Comparison of ENCODE assay signal across 25 mouse cellular contexts in genomic region chr11:117775540-117775939, GRCm38 (mm10). TPM values are rescaled to one million over a fixed set of nuclear protein-coding genes. Genes with fewer than 3 reads are reported as not detected.
DNase-seq lines count a peak whose midpoint lies in the region; ATAC-seq and TF ChIP-seq lines count a peak whose summit lies in the region.
"Had no signal": no experiment of that assay in that cellular context is flagged by ENCODE, and none has a peak within 500 bp of the region (broad histone marks: within the 10 kb centered on the region; RNA-seq: fewer than 3 reads in every experiment).

No protein-coding gene starts in this region.

- no peaks in the 10 kb centered on the region for H3K27me3 ChIP-seq in liver, embryonic 13.5 days
- H3K27me3 ChIP-seq in liver, embryonic 11.5 days (replicated peaks; ENCODE audit: control insufficient read depth, insufficient read depth, low read length): no peaks in the 10 kb centered on the region
- H3K27me3 ChIP-seq in liver, postnatal 0 days (ENCODE audit: insufficient read depth, low read length): no peaks in the 10 kb centered on the region
- H3K27me3 ChIP-seq in midbrain, embryonic 10.5 days (ENCODE audit: low read depth, poor library complexity, severe bottlenecking): peaks cover 27% of the 10 kb centered on the region
- H3K27me3 ChIP-seq: CH12.LX; heart, embryonic 12.5 days; Patski had no signal

- 0 out of 2 replicates have a peak overlapping the region, but pooled peaks have one; percentile 34 for H3K27ac ChIP-seq in liver, embryonic 13.5 days
- H3K27ac ChIP-seq in liver, embryonic 11.5 days (ENCODE audit: low read depth, low read length): no peak overlapping the region
- peak overlapping the region; percentile 1; the same call in 1 of the 2 replicates for H3K27ac ChIP-seq in bone marrow, adult 2 months (ENCODE audit: control insufficient read depth, insufficient read depth, low read depth, low read length, poor library complexity)
- H3K27ac ChIP-seq in liver, postnatal 0 days (ENCODE audit: low read depth): no peak overlapping the region
- H3K27ac ChIP-seq in midbrain, embryonic 10.5 days (replicated peaks): no peak overlapping the region
- H3K27ac ChIP-seq: embryonic facial prominence, embryonic 10.5 days; forebrain, embryonic 13.5 days; hindbrain, embryonic 13.5 days; hindbrain, postnatal 0 days had no signal

- no peak for TF ChIP-seq POLR2A in bone marrow, adult 2 months (IDR thresholded peaks at IDR 0.05; ENCODE audit: borderline replicate concordance, control insufficient read depth, low read depth, low read length)

- no peak for TF ChIP-seq EP300 in liver, postnatal 0 days (IDR thresholded peaks at IDR 0.05; ENCODE audit: low read depth)

- peak; percentile 24; the same call in 1 of the 2 replicates for TF ChIP-seq CTCF in bone marrow, adult 2 months (IDR thresholded peaks at IDR 0.05; ENCODE audit: control insufficient read depth, insufficient read depth, low read length)
- peak; percentile 31; the same call in 1 of the 2 replicates for TF ChIP-seq CTCF in liver, postnatal 0 days (IDR thresholded peaks at IDR 0.05; ENCODE audit: low read depth)

- ATAC-seq in liver, embryonic 13.5 days (ENCODE audit: low read depth): no peak
- ATAC-seq in liver, embryonic 11.5 days (replicated peaks; ENCODE audit: low FRiP score): no peak
- no peak for ATAC-seq in liver, postnatal 0 days
- ATAC-seq: activated CD4-positive, CD25-positive, alpha-beta regulatory T cell, adult 4 months; forebrain, embryonic 13.5 days; forebrain, postnatal 0 days; hindbrain, postnatal 0 days; Patski had no signal

- H3K36me3 ChIP-seq in liver, embryonic 13.5 days: peaks cover 83% of the 10 kb centered on the region
- peaks cover 40% of the 10 kb centered on the region for H3K36me3 ChIP-seq in liver, embryonic 11.5 days (ENCODE audit: control insufficient read depth, insufficient read depth, low read length)
- H3K36me3 ChIP-seq in liver, postnatal 0 days (replicated peaks; ENCODE audit: insufficient read depth, low read length): peaks cover 74% of the 10 kb centered on the region
- H3K36me3 ChIP-seq in midbrain, embryonic 10.5 days: no peaks in the 10 kb centered on the region; the same call in 1 of the 2 replicates
- H3K36me3 ChIP-seq: hindbrain, embryonic 13.5 days had no signal

- intact Hi-C loops in heart, postnatal 14 days (cut with DNase I): no loop called here

- peak; percentile 91 for DNase-seq in heart, adult 11 months
- no peak for DNase-seq in heart, postnatal 14 days
- DNase-seq in liver, embryonic 13.5 days: no peak
- no peak for DNase-seq in liver, embryonic 11.5 days (ENCODE audit: low spot score)
- DNase-seq in liver, postnatal 0 days: no peak
- no peak for DNase-seq in retina, embryonic 14.5 days (ENCODE audit: low spot score)
- DNase-seq in midbrain, embryonic 10.5 days (ENCODE audit: low spot score): no peak
- DNase-seq: cerebellum, adult 2 months; forebrain, postnatal 0 days; gastrocnemius, postnatal 14 days; heart, postnatal 36 days had no signal

- H3K4me2 ChIP-seq in liver, embryonic 13.5 days: no peak overlapping the region
- H3K4me2 ChIP-seq in liver, embryonic 11.5 days: no peak overlapping the region; the same call in 1 of the 2 replicates
- no peak overlapping the region for H3K4me2 ChIP-seq in liver, postnatal 0 days (ENCODE audit: low read depth, low read length)
- H3K4me2 ChIP-seq: forebrain, embryonic 13.5 days; heart, embryonic 12.5 days; hindbrain, embryonic 13.5 days had no signal

- H3K4me1 ChIP-seq in liver, embryonic 13.5 days (replicated peaks): peaks cover 47% of the 10 kb centered on the region
- peaks cover 15% of the 10 kb centered on the region for H3K4me1 ChIP-seq in liver, embryonic 11.5 days (replicated peaks; ENCODE audit: control insufficient read depth, insufficient read depth, low read length)
- H3K4me1 ChIP-seq in bone marrow, adult 2 months (ENCODE audit: control insufficient read depth, insufficient read depth, low read length): peaks cover 13% of the 10 kb centered on the region
- peaks cover 23% of the 10 kb centered on the region for H3K4me1 ChIP-seq in liver, postnatal 0 days (ENCODE audit: insufficient read depth)
- peaks cover 27% of the 10 kb centered on the region for H3K4me1 ChIP-seq in midbrain, embryonic 10.5 days

- H3K9me3 ChIP-seq in liver, embryonic 13.5 days (replicated peaks): no peaks in the 10 kb centered on the region
- no peaks in the 10 kb centered on the region for H3K9me3 ChIP-seq in liver, embryonic 11.5 days (ENCODE audit: control insufficient read depth, low read length)
- no peaks in the 10 kb centered on the region for H3K9me3 ChIP-seq in liver, postnatal 0 days (ENCODE audit: low read length)
- no peaks in the 10 kb centered on the region for H3K9me3 ChIP-seq in midbrain, embryonic 10.5 days (replicated peaks)
- H3K9me3 ChIP-seq: embryonic facial prominence, embryonic 10.5 days; forebrain, embryonic 13.5 days; heart, embryonic 12.5 days; hindbrain, embryonic 13.5 days had no signal

- H3K4me3 ChIP-seq in liver, embryonic 13.5 days (replicated peaks): no peak overlapping the region
- H3K4me3 ChIP-seq in liver, embryonic 11.5 days (ENCODE audit: low read depth, low read length): no peak overlapping the region
- H3K4me3 ChIP-seq in bone marrow, adult 2 months (replicated peaks; ENCODE audit: control insufficient read depth, low read depth, low read length): no peak overlapping the region
- H3K4me3 ChIP-seq in liver, postnatal 0 days (ENCODE audit: low read depth, low read length): no peak overlapping the region
- no peak overlapping the region for H3K4me3 ChIP-seq in midbrain, embryonic 10.5 days
- H3K4me3 ChIP-seq: embryonic facial prominence, embryonic 10.5 days; forebrain, embryonic 13.5 days; heart, embryonic 12.5 days; hindbrain, embryonic 13.5 days had no signal

- H3K9ac ChIP-seq in liver, embryonic 13.5 days: no peak overlapping the region
- no peak overlapping the region for H3K9ac ChIP-seq in liver, embryonic 11.5 days (ENCODE audit: low read depth, low read length)
- no peak overlapping the region for H3K9ac ChIP-seq in liver, postnatal 0 days (replicated peaks)
- H3K9ac ChIP-seq: forebrain, embryonic 13.5 days; forebrain, postnatal 0 days; heart, embryonic 12.5 days; hindbrain, embryonic 13.5 days had no signal

- 76% methylated on average over 13 of the region's 13 CpGs for WGBS in liver, embryonic 13.5 days (ENCODE audit: insufficient replicate concordance)
- 86% methylated on average over 13 of the region's 13 CpGs for WGBS in liver, embryonic 11.5 days
- 50% methylated on average over 11 of the region's 13 CpGs for WGBS in bone marrow, adult 2 months
- WGBS in liver, postnatal 0 days (ENCODE audit: insufficient replicate concordance): 72% methylated on average over 13 of the region's 13 CpGs
- 93% methylated on average over 13 of the region's 13 CpGs for WGBS in midbrain, embryonic 10.5 days

RNA-seq across cellular contexts. Expression of gene Tmc8, which starts 6.3 kb away (rescaled TPM):
- total RNA-seq in heart, postnatal 14 days (2021): 1 to 10 TPM; 5.0 to 7.3 TPM
- polyA plus RNA-seq in liver, embryonic 13.5 days (2015; fragmentation: Nextera tagmentation; extraction: Ambion mirVana): 16.0 and 16.2 TPM in 2 replicates
- polyA plus RNA-seq in liver, embryonic 11.5 days (2014; fragmentation: Nextera tagmentation; extraction: Ambion mirVana): 18.6 and 18.8 TPM in 2 replicates
- 32.6 and 51.1 TPM in 2 replicates for polyA plus RNA-seq in bone marrow, adult 2 months (2011; ENCODE audit: insufficient read depth, insufficient read length, low replicate concordance, missing spikeins)
- polyA plus RNA-seq in liver, postnatal 0 days (2015; fragmentation: Nextera tagmentation; extraction: Ambion mirVana): 6.3 and 6.8 TPM in 2 replicates
- 0.78 and 0.93 TPM in 2 replicates for polyA plus RNA-seq in midbrain, embryonic 10.5 days (2016; fragmentation: Nextera tagmentation; extraction: Ambion mirVana)

RNA-seq across cellular contexts. Expression of gene Tmc6, which starts 6.5 kb away (rescaled TPM):
- total RNA-seq in heart, postnatal 14 days (2021): 10 to 100 TPM; 27.0 to 30.2 TPM
- 53.0 and 53.7 TPM in 2 replicates for polyA plus RNA-seq in liver, embryonic 13.5 days (2015; fragmentation: Nextera tagmentation; extraction: Ambion mirVana)
- 61.2 and 62.1 TPM in 2 replicates for polyA plus RNA-seq in liver, embryonic 11.5 days (2014; fragmentation: Nextera tagmentation; extraction: Ambion mirVana)
- 129 and 194 TPM in 2 replicates for polyA plus RNA-seq in bone marrow, adult 2 months (2011; ENCODE audit: insufficient read depth, insufficient read length, low replicate concordance, missing spikeins)
- polyA plus RNA-seq in liver, postnatal 0 days (2015; fragmentation: Nextera tagmentation; extraction: Ambion mirVana): 19.0 and 20.2 TPM in 2 replicates
- polyA plus RNA-seq in midbrain, embryonic 10.5 days (2016; fragmentation: Nextera tagmentation; extraction: Ambion mirVana): 10.1 and 10.5 TPM in 2 replicates

RNA-seq across cellular contexts. Expression of gene 6030468B19Rik, which starts 21.9 kb away (rescaled TPM):
- not detected for total RNA-seq in heart, postnatal 14 days (2021)
- 78.8 and 85.7 TPM in 2 replicates for polyA plus RNA-seq in liver, embryonic 13.5 days (2015; fragmentation: Nextera tagmentation; extraction: Ambion mirVana)
- 49.3 and 54.3 TPM in 2 replicates for polyA plus RNA-seq in liver, embryonic 11.5 days (2014; fragmentation: Nextera tagmentation; extraction: Ambion mirVana)
- polyA plus RNA-seq in bone marrow, adult 2 months (2011; ENCODE audit: insufficient read depth, insufficient read length, low replicate concordance, missing spikeins): 13.5 and 16.7 TPM in 2 replicates
- 32.7 and 33.8 TPM in 2 replicates for polyA plus RNA-seq in liver, postnatal 0 days (2015; fragmentation: Nextera tagmentation; extraction: Ambion mirVana)
- 1.4 and 2.2 TPM in 2 replicates for polyA plus RNA-seq in midbrain, embryonic 10.5 days (2016; fragmentation: Nextera tagmentation; extraction: Ambion mirVana)
- total RNA-seq: adrenal gland, adult 18-20 months; forebrain, postnatal 0 days; gastrocnemius, adult 18-20 months; gastrocnemius, postnatal 14 days; heart, adult 8-10 months; heart, postnatal 36 days; hindbrain, postnatal 0 days had no signal
- polyA plus RNA-seq: cerebellum, adult 2 months; embryonic facial prominence, embryonic 14.5 days; forebrain, embryonic 13.5 days; forebrain, postnatal 0 days; gonadal fat pad, adult 2 months; hindbrain, embryonic 13.5 days; hindbrain, postnatal 0 days; Patski had no signal

RNA-seq across cellular contexts. Expression of gene Gm20708, which starts 33.9 kb away (rescaled TPM):
- total RNA-seq in heart, postnatal 14 days (2021): 1 to 10 TPM in 1 of 2 experiments, under 1 TPM in 1; 0.98 to 2.3 TPM
- polyA plus RNA-seq in liver, embryonic 13.5 days (2015; fragmentation: Nextera tagmentation; extraction: Ambion mirVana): 0.30 TPM in 1 of 2 replicates, not detected in the other
- polyA plus RNA-seq in liver, embryonic 11.5 days (2014; fragmentation: Nextera tagmentation; extraction: Ambion mirVana): 0.21 and 0.80 TPM in 2 replicates
- 9.5 and 12.3 TPM in 2 replicates for polyA plus RNA-seq in bone marrow, adult 2 months (2011; ENCODE audit: insufficient read depth, insufficient read length, low replicate concordance, missing spikeins)
- 0.33 and 0.48 TPM in 2 replicates for polyA plus RNA-seq in liver, postnatal 0 days (2015; fragmentation: Nextera tagmentation; extraction: Ambion mirVana)
- polyA plus RNA-seq in midbrain, embryonic 10.5 days (2016; fragmentation: Nextera tagmentation; extraction: Ambion mirVana): 0.14 and 0.58 TPM in 2 replicates
- total RNA-seq: hindbrain, postnatal 0 days had no signal

RNA-seq across cellular contexts. Expression of gene Syngr2, which starts 33.9 kb away (rescaled TPM):
- total RNA-seq in heart, postnatal 14 days (2021): 100 to 1,000 TPM; 108 to 109 TPM
- polyA plus RNA-seq in liver, embryonic 13.5 days (2015; fragmentation: Nextera tagmentation; extraction: Ambion mirVana): 50.5 and 55.3 TPM in 2 replicates
- 92.1 and 99.4 TPM in 2 replicates for polyA plus RNA-seq in liver, embryonic 11.5 days (2014; fragmentation: Nextera tagmentation; extraction: Ambion mirVana)
- 56.0 and 120 TPM in 2 replicates for polyA plus RNA-seq in bone marrow, adult 2 months (2011; ENCODE audit: insufficient read depth, insufficient read length, low replicate concordance, missing spikeins)
- 60.6 and 62.2 TPM in 2 replicates for polyA plus RNA-seq in liver, postnatal 0 days (2015; fragmentation: Nextera tagmentation; extraction: Ambion mirVana)
- polyA plus RNA-seq in midbrain, embryonic 10.5 days (2016; fragmentation: Nextera tagmentation; extraction: Ambion mirVana): 36.2 and 39.4 TPM in 2 replicates

Comparison
In these comparisons a context has a peak if more than half of its experiments do, and no peak if none do; other contexts are left out.
1. H3K27ac ChIP-seq: peak in liver, embryonic 13.5 days (single experiment) and bone marrow, adult 2 months (single experiment); none in liver, embryonic 11.5 days (single experiment), liver, postnatal 0 days (single experiment) and midbrain, embryonic 10.5 days (single experiment).